Mouse (Mus musculus) brain, embryonic 14.5 days (tissue): Measurements from ENCODE around the gene Rxfp3. TPM values are rescaled to one million over a fixed set of nuclear protein-coding genes. Genes with fewer than 3 reads are reported as not detected.
A peak's percentile ranks its signal among the peaks of the same experiment; 100 is the strongest.

Experiments
- DNase-seq: peaks from one replicate; pipeline ENCODE4 v3.0.0-alpha.2; 2011; ENCODE audit warnings: low read depth
- CTCF ChIP-seq: fragments of 200-500 bp; IDR thresholded peaks from 2 replicates; pipeline ENCODE4 v1.5.1; 2012; ENCODE audit warnings: inconsistent platforms, mild to moderate bottlenecking, moderate library complexity, borderline replicate concordance; ENCODE audit not compliant: insufficient read depth, insufficient read length; ENCODE audit errors: extremely low read depth
- POLR2A ChIP-seq: fragments of 200-500 bp; IDR thresholded peaks from 2 replicates; pipeline ENCODE4 v1.6.1; 2012; ENCODE audit warnings: mild to moderate bottlenecking, inconsistent platforms, borderline replicate concordance; ENCODE audit not compliant: poor library complexity, insufficient read depth, insufficient read length, severe bottlenecking; ENCODE audit errors: extremely low read depth
- polyA plus RNA-seq: library from polyadenylated mRNA; depleted of rRNA; stranded (reverse); fragments of >200 nt; gene quantifications from 2 replicates; pipeline ENCODE4 v1.2.3, GENCODE M21; 2012

Gene Rxfp3
- polyA plus RNA-seq, 1 experiment = 2.3 TPM

DNA sequence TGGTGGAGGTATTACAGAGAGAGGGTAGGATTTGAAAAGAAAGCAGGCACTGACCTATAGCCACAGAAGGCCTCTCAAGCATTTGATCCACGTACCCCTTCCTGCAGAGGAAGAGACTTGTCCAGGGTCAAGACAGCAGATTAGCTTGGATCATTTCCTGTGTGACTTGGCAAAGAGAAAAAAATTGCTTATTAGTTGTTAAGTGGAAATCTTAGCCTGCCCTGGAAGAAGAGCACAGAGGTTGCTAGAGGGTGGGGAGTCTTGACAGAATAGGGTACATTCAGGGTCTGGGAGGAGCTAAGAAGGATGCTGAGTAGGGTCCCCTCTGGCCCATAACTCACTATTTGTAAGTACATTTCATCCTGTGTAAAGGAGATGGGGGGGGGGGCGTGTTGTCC lies 26.4 kb upstream of the Rxfp3 start:
- TF ChIP-seq CTCF (no peak), POLR2A (no peak)
- no peak for DNase-seq

DNA sequence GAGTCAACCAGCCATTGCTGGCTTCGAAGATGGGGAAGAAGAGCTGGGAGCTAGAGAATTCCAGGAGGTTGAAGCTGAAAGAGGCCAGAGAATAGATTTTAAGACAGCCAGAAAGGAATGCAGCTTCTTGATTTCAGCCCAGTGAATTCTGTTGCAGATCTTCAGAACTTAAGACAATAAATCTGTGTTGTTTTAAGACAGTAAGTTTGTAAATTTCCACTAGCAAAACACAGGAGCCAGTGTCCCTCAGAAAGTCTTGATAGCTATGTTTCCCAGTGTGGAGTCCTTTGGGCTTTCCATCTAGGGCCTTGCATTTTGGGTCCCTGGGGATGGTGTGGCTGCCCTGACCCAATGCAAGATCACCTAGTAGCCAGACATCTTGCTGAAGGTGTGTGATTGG lies 25.1 kb upstream of the Rxfp3 start:
- TF ChIP-seq POLR2A = no peak
- no peak for TF ChIP-seq CTCF
- no peak for DNase-seq

DNA sequence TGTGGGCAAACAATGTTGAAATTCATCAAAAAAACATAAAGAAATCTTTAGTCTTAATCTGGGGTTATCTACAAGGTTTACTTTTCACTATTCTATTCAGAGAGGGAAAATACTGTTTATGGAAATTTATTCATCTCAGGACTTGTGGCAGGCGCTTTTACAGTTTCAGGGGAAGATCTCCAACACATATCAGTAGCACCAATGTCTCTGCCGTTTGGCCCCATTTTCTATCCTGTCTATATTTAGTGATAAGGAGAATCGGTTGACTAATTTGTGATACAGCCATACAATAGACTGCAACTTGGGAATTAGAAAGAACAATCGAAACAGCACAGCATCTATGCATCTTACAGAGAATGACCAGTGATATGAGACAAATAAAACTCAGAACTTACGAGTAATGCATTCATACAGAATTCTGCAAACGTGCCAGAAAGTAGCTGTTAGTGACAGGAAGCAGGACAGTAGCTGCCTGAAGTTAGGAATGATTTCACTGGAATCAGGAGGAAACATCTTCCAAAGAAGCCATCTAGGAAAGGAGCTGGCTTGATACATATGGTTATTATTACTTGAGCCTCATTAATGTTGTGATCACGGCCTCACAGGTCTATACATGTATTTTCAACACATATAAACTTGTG lies 16.8 kb upstream of the Rxfp3 start:
- DNase-seq = no peak
- TF ChIP-seq CTCF (no peak), POLR2A (no peak)

DNA sequence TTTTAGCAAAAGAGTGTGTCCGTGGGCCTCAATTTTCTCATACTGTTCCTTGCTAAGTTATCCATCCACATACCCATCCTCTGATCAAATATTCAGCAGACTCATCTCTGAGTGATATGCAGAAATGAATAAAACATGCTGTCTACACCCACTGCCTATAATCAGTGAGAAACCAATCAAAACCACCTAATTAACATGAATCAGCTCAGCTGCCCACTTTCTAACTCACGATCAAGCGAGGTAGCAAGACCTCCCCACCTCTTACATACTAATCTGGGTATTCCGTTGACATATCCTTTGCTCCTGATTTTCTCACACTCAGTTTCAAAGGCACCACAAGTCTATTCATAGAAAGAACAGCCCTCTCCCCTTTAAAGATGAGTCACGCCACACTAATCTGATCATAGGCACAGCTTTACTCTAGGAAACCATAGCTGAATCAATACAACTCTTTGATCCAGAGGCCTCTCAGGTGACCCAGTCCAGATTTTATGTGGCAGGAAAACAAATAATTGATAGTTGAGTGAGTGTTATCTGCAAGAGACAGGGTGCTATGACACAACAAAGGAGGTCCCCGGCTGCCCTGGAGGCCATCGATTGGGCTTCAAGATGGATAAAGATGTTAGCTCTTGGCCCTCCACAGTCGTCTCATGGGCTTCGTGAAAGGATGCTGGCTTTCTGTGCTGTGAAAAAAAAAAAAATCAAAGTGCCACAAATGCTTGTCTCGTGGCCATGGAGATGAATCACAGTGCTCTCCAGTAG lies 16.1 kb upstream of the Rxfp3 start:
- DNase-seq = peak; percentile 47
- TF ChIP-seq CTCF = no peak
- no peak for TF ChIP-seq POLR2A

DNA sequence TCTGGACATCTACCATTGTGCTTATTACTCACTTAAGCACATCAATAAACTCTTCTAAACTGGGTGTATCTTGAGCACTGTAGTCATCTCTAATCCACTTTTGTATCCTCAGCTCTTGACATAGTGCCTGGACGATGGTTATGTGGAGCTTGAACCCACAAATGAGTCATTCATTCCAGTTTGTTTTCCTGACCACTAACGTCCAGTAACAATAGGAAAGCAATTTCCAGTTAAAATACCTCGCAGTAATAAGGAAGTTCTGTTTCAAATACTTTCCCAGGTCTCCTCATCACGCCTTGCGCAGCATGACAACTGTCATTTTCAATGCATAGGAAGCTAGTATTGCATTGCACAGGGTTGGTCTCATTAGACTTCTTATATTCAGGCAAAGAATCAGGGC lies 5.0 kb upstream of the Rxfp3 start:
- DNase-seq = no peak

DNA sequence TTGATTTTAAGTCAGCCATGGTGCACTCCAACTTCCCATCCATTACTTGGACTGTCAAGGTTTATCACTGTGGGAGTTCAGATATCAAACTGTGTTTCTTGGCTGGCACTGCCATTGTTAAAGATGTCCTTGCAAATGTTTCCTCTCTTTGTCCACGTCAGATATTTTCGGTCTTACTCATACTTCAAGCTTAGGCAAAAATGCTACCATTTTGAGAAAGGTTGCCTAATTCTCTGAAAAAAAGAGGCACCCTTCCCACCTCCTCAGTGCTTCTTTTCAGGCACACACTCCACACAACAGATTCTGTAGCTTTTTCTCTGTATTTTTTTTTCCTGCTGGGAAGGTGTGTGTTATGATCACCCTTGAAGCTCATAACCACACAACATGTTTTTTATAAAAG lies 3.4 kb upstream of the Rxfp3 start:
- no peak for DNase-seq
- TF ChIP-seq POLR2A (no peak), CTCF (no peak)

More for the DNA sequence above, 5.0 kb upstream of the Rxfp3 start:
- TF ChIP-seq POLR2A (no peak), CTCF (no peak)

DNA sequence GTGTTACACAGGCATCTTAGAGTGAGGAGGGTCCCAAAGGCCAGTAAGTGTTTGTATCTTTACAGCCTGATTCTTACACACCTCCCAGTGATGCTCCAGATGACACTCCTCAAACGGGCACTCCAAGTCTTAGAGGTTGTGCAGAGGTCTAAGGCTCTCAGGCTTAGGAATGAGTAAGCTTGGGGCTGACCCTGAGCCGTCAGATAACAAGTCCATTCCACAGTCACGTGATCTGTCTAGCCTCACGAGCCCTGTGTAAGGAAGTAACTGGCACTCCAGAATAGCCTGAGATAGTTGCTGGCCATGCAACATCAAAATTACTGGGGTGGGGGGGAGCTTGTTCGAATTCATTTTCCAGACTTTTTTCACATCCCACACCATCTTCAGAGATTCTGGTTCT lies 2.3 kb upstream of the Rxfp3 start:
- no peak for DNase-seq
- TF ChIP-seq CTCF = no peak
- no peak for TF ChIP-seq POLR2A

DNA sequence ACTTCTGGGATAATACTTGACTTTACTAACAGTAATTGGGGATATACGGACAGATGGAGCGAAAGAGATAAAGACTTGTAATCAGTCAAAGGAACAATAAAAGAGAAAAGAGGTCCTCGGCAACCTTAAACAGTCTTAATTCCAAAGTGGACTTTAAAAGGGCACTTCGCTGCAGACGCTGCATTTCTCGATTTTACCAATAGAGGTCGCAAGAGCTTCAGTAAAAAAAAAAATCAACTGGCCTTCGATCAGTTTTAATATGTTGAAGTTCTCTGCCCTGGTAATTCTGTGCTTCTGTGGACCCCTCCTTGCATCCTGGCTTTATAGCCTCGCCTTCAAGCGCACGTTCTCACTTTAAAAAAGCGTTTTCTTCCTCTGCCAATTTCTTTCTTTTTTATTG lies 685 bp upstream of the Rxfp3 start:
- TF ChIP-seq CTCF (peak; percentile 72), POLR2A (no peak)
- peak; percentile 77 for DNase-seq

DNA sequence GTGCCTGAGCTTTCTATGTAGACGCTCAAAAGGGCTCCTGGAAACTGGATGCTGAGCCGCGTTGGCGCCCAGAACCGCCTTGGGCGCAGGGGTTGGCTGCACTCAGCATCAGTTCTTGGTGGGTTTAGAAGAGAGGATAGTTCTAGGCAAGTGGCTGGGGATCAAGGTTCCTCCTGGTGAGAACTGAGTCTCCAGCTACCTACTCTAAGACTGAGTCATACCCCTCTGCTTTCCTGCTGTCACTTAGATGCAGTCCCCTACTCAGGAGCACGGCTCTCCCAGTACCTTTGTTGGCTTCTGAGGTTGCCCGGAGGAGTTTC lies 455 bp downstream of the Rxfp3 start:
- DNase-seq = peak; percentile 35
- TF ChIP-seq POLR2A (no peak), CTCF (no peak)

DNA sequence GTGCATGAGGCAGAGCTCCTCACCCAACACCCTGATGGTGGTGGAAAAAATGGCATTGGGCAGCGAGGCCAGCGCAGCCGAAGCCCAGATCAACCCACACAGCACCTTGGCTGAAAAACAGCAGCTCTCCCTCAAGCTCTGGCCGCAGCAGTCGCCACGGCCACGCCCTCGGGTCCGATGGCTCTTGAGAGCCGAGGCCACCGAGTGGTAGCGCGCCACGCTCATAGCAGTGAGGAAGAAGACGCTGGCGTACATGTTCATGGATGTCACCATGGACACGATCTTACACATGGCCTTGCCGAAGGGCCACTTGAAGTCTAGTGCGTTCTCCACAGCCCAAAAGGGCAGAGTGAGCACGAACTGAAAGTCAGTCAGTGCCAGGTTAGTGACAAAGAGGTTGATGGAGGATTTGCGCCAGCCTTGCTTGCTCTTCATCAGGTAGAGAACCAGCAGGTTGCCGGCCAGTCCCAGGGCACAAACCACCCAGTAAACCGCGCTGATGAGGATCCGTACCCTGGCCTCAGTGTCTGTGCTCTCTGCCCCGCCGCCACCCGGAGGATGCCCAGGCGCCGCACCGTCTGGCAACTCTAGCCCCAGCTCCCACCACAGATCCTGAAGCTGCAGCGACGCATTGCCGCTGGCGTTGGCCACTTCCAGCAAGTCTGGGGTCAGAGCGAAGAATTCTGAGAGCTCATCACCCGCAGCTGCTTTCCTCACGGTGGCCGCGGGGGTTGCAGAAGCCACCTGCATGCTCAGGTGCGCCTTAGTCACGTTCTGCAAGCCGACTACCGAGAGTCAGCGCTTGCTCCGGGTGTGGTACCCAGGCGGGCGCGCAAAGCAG lies 1.0 kb downstream of the Rxfp3 start:
- peak; percentile 27 for DNase-seq
- TF ChIP-seq CTCF (no peak), POLR2A (no peak)

DNA sequence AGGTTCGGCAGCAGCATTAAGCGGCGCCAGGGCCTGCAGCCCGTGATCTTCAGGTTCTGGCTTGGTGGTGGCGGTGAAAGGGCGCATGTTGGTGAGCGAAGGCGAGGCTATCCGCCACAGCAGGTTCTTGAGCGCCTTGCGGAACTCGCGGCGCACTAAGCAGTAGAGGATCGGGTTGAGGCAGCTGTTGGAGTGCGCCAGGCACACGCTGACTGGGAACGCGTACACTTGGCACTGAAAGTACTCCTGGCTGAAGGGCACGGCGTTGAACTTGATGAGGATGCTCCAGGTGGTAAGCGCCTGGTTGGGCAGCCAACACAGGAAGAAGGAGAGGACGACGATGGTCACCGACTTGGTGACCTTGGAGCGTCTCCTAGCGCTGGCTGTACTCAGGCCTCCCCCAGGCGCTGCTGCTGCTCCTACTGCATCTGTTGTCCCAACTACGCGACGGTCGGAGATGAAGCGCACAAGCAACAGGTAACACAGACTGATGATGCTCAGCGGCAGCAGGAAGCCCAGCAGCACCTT lies 1.8 kb downstream of the Rxfp3 start:
- peak; percentile 37 for DNase-seq
- TF ChIP-seq CTCF (no peak), POLR2A (no peak)
